ENCODE assay signal across 18 mouse cellular contexts in genomic region chr11:58832541-58832940, GRCm38 (mm10). TPM values are rescaled to one million over a fixed set of nuclear protein-coding genes. Genes with fewer than 3 reads are reported as not detected.
"Had no signal": no experiment of that assay in that cellular context is flagged by ENCODE, and none has a peak within 500 bp of the region (broad histone marks: within the 10 kb centered on the region; RNA-seq: fewer than 3 reads in every experiment).

No protein-coding gene starts in this region.

RNA-seq across cellular contexts. Expression of gene Olfr312, which starts 3.5 kb away (rescaled TPM):
- polyA plus RNA-seq: liver, embryonic 11.5 days; liver, embryonic 13.5 days; liver, embryonic 15.5 days; liver, postnatal 0 days; lung, adult 2 months; lung, embryonic 15.5 days; lung, postnatal 0 days; macrophage; midbrain, embryonic 11.5 days; midbrain, embryonic 13.5 days; midbrain, embryonic 15.5 days; midbrain, postnatal 0 days; neural tube, embryonic 11.5 days; neural tube, embryonic 13.5 days; neural tube, embryonic 15.5 days; small intestine, adult 2 months; stomach, embryonic 14.5 days; stomach, embryonic 16.5 days had no signal

RNA-seq across cellular contexts. Expression of gene Olfr311, which starts 6.5 kb away (rescaled TPM):
- polyA plus RNA-seq: liver, embryonic 11.5 days; liver, embryonic 13.5 days; liver, embryonic 15.5 days; liver, postnatal 0 days; lung, adult 2 months; lung, embryonic 15.5 days; lung, postnatal 0 days; macrophage; midbrain, embryonic 11.5 days; midbrain, embryonic 13.5 days; midbrain, embryonic 15.5 days; midbrain, postnatal 0 days; neural tube, embryonic 11.5 days; neural tube, embryonic 13.5 days; neural tube, embryonic 15.5 days; small intestine, adult 2 months; stomach, embryonic 14.5 days; stomach, embryonic 16.5 days had no signal

RNA-seq across cellular contexts. Expression of gene Olfr313, which starts 17.7 kb away (rescaled TPM):
- polyA plus RNA-seq: liver, embryonic 11.5 days; liver, embryonic 13.5 days; liver, embryonic 15.5 days; liver, postnatal 0 days; lung, adult 2 months; lung, embryonic 15.5 days; lung, postnatal 0 days; macrophage; midbrain, embryonic 11.5 days; midbrain, embryonic 13.5 days; midbrain, embryonic 15.5 days; midbrain, postnatal 0 days; neural tube, embryonic 11.5 days; neural tube, embryonic 13.5 days; neural tube, embryonic 15.5 days; small intestine, adult 2 months; stomach, embryonic 14.5 days; stomach, embryonic 16.5 days had no signal

RNA-seq across cellular contexts. Expression of gene Fam183b, which starts 30.8 kb away (rescaled TPM):
- polyA plus RNA-seq: liver, embryonic 13.5 days; liver, embryonic 15.5 days; liver, postnatal 0 days; macrophage had no signal
